Mouse (Mus musculus) spleen, adult 2 months (tissue): ENCODE measurements around the gene Mbip.

Source experiments
- CTCF ChIP-seq: fragments of 200-500 bp; IDR thresholded peaks from 2 replicates; pipeline ENCODE4 v1.5.1; 2011; ENCODE audit warnings: mild to moderate bottlenecking, inconsistent platforms; ENCODE audit not compliant: insufficient read depth, insufficient read length, insufficient replicate concordance; ENCODE audit errors: extremely low read depth
- POLR2A ChIP-seq: fragments of 200-500 bp; IDR thresholded peaks from 2 replicates; pipeline ENCODE4 v1.6.1; 2011; ENCODE audit warnings: low read depth, low read length, inconsistent platforms

- TF ChIP-seq CTCF (no peak), POLR2A (no peak)
These were observed 26.8 kb downstream of the Mbip start for GRCm38 (mm10) chr12:56318941-56319340.
